Mouse (Mus musculus): Measurements from ENCODE around the gene Rad51b.

The Rad51b gene

GRCm38 (mm10) chr12:79832611-79833010, 535.5 kb downstream of the Rad51b start:
- DNase-seq (ENCODE audit: low spot score) = no peak

- DNase-seq (ENCODE audit: low spot score) = no peak
Observed at GRCm38 (mm10) chr12:79835521-79835920, 538.4 kb downstream of the Rad51b start.

GRCm38 (mm10) chr12:79838181-79838961, 541.3 kb downstream of the Rad51b start:
- peak; percentile 27 for DNase-seq (ENCODE audit: low spot score)

- no peak for DNase-seq (ENCODE audit: low spot score)
Observed at GRCm38 (mm10) chr12:79839096-79839941, 542.2 kb downstream of the Rad51b start.

- DNase-seq (ENCODE audit: low spot score) = no peak
Observed at GRCm38 (mm10) chr12:79840465-79840864, 543.4 kb downstream of the Rad51b start.

GRCm38 (mm10) chr12:79841248-79841647, 544.2 kb downstream of the Rad51b start:
- DNase-seq (ENCODE audit: low spot score) = no peak

- DNase-seq (ENCODE audit: low spot score) = no peak
Observed at GRCm38 (mm10) chr12:79842319-79842718, 545.2 kb downstream of the Rad51b start.

GRCm38 (mm10) chr12:79843002-79843401, 545.9 kb downstream of the Rad51b start:
- DNase-seq (ENCODE audit: low spot score) = no peak

GRCm38 (mm10) chr12:79843496-79843895, 546.4 kb downstream of the Rad51b start:
- no peak for DNase-seq (ENCODE audit: low spot score)

GRCm38 (mm10) chr12:79846247-79847151, 549.4 kb downstream of the Rad51b start:
- DNase-seq (ENCODE audit: low spot score) = no peak

- no peak for DNase-seq (ENCODE audit: low spot score)
Observed at GRCm38 (mm10) chr12:79848539-79848938, 551.5 kb downstream of the Rad51b start.

- DNase-seq (ENCODE audit: low spot score) = no peak
Observed at GRCm38 (mm10) chr12:79850021-79850420, 552.9 kb downstream of the Rad51b start.

GRCm38 (mm10) chr12:79851898-79852297, 554.8 kb downstream of the Rad51b start:
- no peak for DNase-seq (ENCODE audit: low spot score)

GRCm38 (mm10) chr12:79852606-79853005, 555.5 kb downstream of the Rad51b start:
- no peak for DNase-seq (ENCODE audit: low spot score)

- no peak for DNase-seq (ENCODE audit: low spot score)
Observed at GRCm38 (mm10) chr12:79853901-79854490, 556.9 kb downstream of the Rad51b start.

- no peak for DNase-seq (ENCODE audit: low spot score)
Observed at GRCm38 (mm10) chr12:79854507-79854906, 557.4 kb downstream of the Rad51b start.

GRCm38 (mm10) chr12:79856116-79856909, 559.2 kb downstream of the Rad51b start:
- DNase-seq (ENCODE audit: low spot score) = no peak

- no peak for DNase-seq (ENCODE audit: low spot score)
Observed at GRCm38 (mm10) chr12:79857704-79858103, 560.6 kb downstream of the Rad51b start.

- no peak for DNase-seq (ENCODE audit: low spot score)
Observed at GRCm38 (mm10) chr12:79858336-79858735, 561.3 kb downstream of the Rad51b start.

- no peak for DNase-seq (ENCODE audit: low spot score)
Observed at GRCm38 (mm10) chr12:79859354-79860247, 562.5 kb downstream of the Rad51b start.
